Mouse (Mus musculus) testis, adult 2 months (tissue): ENCODE results near the gene Nek11. TPM values are rescaled to one million over a fixed set of nuclear protein-coding genes. Genes with fewer than 3 reads are reported as not detected.
A peak's percentile ranks its signal among the peaks of the same experiment; 100 is the strongest.

Experiments
- H3K27ac ChIP-seq: fragments of 200-500 bp; 2 replicates; pipeline ENCODE4 v1.5.1; 2012; ENCODE audit warnings: low read depth, low read length; ENCODE audit not compliant: control insufficient read depth, insufficient read depth
- H3K27me3 ChIP-seq: fragments of 200-500 bp; 2 replicates; pipeline ENCODE4 v1.6.1; 2012; ENCODE audit warnings: mild to moderate bottlenecking, low read length, moderate library complexity; ENCODE audit not compliant: control insufficient read depth, insufficient read depth
- H3K36me3 ChIP-seq: fragments of 200-500 bp; 2 replicates; pipeline ENCODE4 v1.6.1; 2012; ENCODE audit warnings: mild to moderate bottlenecking, low read length; ENCODE audit not compliant: control insufficient read depth, insufficient read depth
- H3K4me1 ChIP-seq: fragments of 200-500 bp; 2 replicates; pipeline ENCODE4 v1.6.1; 2012; ENCODE audit warnings: low read length; ENCODE audit not compliant: control insufficient read depth, insufficient read depth
- H3K4me3 ChIP-seq: fragments of 200-500 bp; 2 replicates; pipeline ENCODE4 v1.5.1; 2012; ENCODE audit warnings: low read depth, mild to moderate bottlenecking, low read length, moderate library complexity, mixed read lengths; ENCODE audit not compliant: control insufficient read depth
- CTCF ChIP-seq: fragments of 200-500 bp; IDR thresholded peaks from 2 replicates; pipeline ENCODE4 v1.5.1; 2012; ENCODE audit warnings: low read depth, mild to moderate bottlenecking, inconsistent platforms, low read length, moderate library complexity; ENCODE audit not compliant: control insufficient read depth, insufficient read depth, insufficient replicate concordance
- POLR2A ChIP-seq: fragments of 200-500 bp; IDR thresholded peaks from 2 replicates; pipeline ENCODE4 v1.6.1; 2012; ENCODE audit warnings: low read depth, mild to moderate bottlenecking, inconsistent platforms, low read length, moderate library complexity; ENCODE audit not compliant: control insufficient read depth
- polyA plus RNA-seq: library from polyadenylated mRNA; depleted of rRNA; stranded (reverse); fragments of >200 nt; gene quantifications from 2 replicates; pipeline ENCODE4 v1.2.3, GENCODE M21; 2012

Nek11 gene
- polyA plus RNA-seq, 1 experiment, result 10.1 TPM

DNA sequence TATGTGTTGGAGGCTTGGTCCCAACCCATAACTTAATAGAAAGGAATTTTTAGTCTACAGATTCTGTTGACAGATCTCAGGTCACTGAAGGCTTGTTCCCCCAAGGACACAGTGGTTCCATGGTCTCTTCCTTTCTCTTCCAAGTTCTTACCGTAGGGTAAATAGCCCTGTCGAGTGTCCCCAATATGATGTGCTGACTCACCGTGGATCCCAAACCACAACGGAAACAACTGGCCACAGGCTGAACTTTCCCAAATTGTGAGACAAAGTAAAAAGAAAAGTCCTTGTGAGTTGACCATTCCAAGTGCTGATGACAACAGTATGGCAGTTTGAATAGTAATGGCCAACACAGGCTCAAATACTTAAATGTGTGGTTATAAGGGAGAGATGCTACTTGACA is 144.1 kb downstream of the Nek11 start:
- Histone ChIP-seq H3K4me1 (no peaks in the 10 kb centered on the region), H3K4me3 (no peak overlapping the region), H3K27me3 (no peaks in the 10 kb centered on the region), H3K36me3 (no peaks in the 10 kb centered on the region), H3K27ac (no peak overlapping the region)
- no peak for TF ChIP-seq CTCF
- TF ChIP-seq POLR2A, result no peak

DNA sequence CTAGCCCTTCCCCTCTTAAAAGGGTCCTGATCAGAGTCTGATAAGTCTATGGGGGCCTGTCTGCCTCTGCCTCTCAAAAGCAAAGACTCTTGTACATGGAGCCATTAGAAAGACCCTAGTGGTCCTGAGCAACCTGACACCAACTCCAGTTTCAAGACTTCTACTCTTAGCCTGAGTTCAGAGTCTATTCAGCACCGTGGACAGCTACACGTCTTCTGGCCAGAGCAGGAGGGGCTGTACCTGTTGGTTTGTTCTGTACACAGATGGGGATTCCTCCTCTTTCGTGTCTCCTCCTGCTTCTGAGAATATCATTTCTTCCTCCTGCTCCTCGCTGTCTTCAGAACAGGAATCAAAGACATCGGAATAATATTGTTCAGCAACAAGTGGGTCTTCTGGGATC is 151.3 kb downstream of the Nek11 start:
- H3K36me3 ChIP-seq, result no peaks in the 10 kb centered on the region
- H3K4me1 ChIP-seq, result no peaks in the 10 kb centered on the region

DNA sequence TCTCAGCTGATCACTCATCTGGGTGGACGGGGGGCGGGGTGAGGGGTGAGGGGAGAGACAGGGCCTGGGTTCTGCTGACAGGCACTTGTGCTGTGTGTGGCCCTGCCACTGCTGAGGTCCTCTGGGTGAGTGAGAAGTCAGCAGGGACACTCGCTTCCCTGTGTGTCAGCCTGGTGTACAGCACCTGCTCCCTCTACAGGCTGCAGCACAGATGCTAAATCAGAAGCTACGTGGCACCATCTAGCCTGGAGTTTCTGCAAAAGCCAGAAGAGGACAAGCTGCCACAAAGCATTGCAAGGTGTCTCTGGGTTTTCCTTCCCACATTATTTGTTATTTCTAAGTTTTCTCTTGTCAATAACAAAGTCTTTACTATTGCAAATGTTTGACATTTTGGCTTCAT is 180.9 kb downstream of the Nek11 start:
- H3K27me3 ChIP-seq, result no peaks in the 10 kb centered on the region
- no peak overlapping the region for H3K4me3 ChIP-seq
- TF ChIP-seq CTCF (peak; percentile 25; the same call in 1 of the 2 replicates), POLR2A (no peak)
- no peak overlapping the region for H3K27ac ChIP-seq
- H3K36me3 ChIP-seq, result no peaks in the 10 kb centered on the region
- no peaks in the 10 kb centered on the region for H3K4me1 ChIP-seq

More for the DNA sequence above, 151.3 kb downstream of the Nek11 start:
- Histone ChIP-seq H3K27ac (no peak overlapping the region), H3K4me3 (no peak overlapping the region), H3K27me3 (no peaks in the 10 kb centered on the region)
- TF ChIP-seq POLR2A (no peak), CTCF (no peak)

DNA sequence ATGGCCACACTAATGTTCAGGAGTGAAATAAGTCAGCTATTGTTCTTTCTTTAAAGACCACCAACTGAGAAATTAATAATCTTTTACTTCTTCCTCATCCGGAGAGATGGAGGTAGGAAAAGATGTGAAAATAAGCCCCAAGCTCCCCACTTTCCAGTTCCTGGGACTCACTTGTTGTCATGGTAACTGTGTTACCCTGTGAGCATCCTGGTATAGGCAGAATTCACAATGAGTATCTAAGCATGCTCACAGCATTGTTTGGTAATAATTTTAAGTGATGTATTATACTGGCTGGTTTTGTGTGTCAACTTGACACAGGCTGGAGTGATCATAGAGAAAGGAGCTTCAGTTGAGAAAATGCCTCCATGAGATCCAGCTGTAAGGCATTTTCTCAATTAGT is 195.0 kb downstream of the Nek11 start:
- no peaks in the 10 kb centered on the region for H3K36me3 ChIP-seq
- no peaks in the 10 kb centered on the region for H3K4me1 ChIP-seq
- no peak overlapping the region for H3K27ac ChIP-seq
- H3K4me3 ChIP-seq, result no peak overlapping the region; the same call in 1 of the 2 replicates
- no peaks in the 10 kb centered on the region for H3K27me3 ChIP-seq
- TF ChIP-seq CTCF, result no peak
- TF ChIP-seq POLR2A, result no peak

DNA sequence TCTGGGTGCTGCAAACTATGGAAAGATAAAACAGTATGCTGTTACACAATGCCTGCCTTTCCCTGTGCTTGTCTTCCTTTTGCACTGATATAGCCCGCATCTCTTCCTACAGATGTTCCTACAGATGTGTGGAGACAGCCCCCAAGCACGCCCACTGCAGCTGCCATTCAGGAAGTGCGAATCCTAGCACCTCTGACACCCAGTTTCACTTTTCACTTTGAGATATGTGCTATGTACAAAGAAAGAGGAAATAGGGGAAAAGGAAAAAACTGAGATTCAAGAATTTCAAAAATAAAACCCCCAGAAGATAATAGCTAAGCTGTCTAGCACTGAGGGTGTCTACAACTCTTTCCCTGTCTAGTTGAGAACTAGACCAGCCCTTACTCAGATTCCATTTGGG is 208.6 kb downstream of the Nek11 start:
- Histone ChIP-seq H3K36me3 (no peaks in the 10 kb centered on the region), H3K27me3 (no peaks in the 10 kb centered on the region), H3K27ac (no peak overlapping the region), H3K4me3 (no peak overlapping the region), H3K4me1 (no peaks in the 10 kb centered on the region; the same call in 1 of the 2 replicates)
- no peak for TF ChIP-seq CTCF

DNA sequence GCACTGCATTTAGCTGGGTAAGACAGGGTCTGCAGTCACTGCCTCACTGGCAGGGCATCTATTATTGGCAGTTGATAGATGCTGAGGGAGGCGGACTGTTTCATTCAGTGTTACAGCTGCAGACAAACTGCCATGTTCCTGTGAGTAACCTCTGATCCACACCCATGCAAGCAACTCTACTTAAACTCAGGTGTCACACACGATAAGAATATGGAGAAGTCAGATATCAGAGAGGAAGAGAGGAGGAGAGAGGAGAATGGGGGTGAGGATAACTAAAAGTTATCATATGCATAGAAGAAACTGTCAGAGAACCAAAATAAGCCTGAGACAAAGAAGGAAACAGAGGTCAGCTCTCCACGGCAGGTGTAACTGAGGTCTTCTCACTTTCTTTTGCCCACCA is 212.9 kb downstream of the Nek11 start:
- Histone ChIP-seq H3K4me3 (no peak overlapping the region), H3K4me1 (no peaks in the 10 kb centered on the region; the same call in 1 of the 2 replicates), H3K27me3 (no peaks in the 10 kb centered on the region), H3K36me3 (no peaks in the 10 kb centered on the region), H3K27ac (no peak overlapping the region)
- no peak for TF ChIP-seq POLR2A
- TF ChIP-seq CTCF, result no peak

DNA sequence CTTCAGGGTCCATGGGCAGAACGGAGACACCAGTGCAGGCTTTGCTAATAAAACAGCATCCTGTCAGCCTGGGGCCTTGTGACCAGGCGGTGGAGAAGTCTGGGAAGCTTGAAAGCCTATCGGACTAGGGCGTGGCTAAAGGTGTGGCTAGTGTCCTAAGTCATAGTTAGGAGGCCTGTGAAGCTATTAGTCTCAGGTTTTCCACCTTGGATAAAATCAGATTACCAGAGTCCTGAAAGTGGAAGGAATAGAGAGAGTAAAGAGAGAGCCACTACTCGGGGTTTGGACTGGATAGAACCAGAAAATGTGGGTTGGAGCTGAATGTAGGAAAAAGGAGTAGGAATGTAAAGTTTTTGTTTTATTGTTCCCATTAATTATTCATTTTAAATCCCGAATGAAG is 250.3 kb downstream of the Nek11 start, which contains the start of gene 1700080E11Rik:
Gene 1700080E11Rik (minus strand): TSS at position 101 of the 400 bp plus-strand sequence.
- Histone ChIP-seq H3K36me3 (no peaks in the 10 kb centered on the region), H3K4me3 (peak within 1 kb of the TSS; percentile 84), H3K27me3 (no peaks in the 10 kb centered on the region), H3K4me1 (no peaks in the 10 kb centered on the region; the same call in none of the 2 replicates), H3K27ac (no peak within 1 kb of the TSS)
- TF ChIP-seq POLR2A (no peak; the same call in 1 of the 2 replicates), CTCF (no peak)

DNA sequence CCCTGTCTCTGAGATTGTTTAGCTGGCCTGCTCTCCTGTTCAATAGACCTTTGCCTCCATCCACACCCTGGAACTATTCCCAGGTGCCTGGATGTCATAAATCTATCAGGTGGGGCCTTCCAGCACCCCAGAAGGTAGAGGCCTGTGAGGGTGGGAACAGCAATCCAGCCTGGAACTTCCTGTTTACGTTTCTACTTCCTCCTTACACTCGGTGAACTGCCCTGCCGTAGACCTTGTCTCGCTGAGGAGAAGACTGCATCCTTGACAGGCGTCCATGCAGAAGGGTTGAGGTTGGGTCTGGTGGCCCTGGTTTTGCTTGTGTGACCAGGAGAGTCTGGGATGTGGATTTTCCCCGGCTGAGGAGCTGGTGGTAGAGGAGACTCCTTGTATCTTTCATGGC is 256.1 kb downstream of the Nek11 start:
- Histone ChIP-seq H3K4me1 (no peaks in the 10 kb centered on the region), H3K36me3 (no peaks in the 10 kb centered on the region), H3K27ac (no peak overlapping the region), H3K27me3 (no peaks in the 10 kb centered on the region), H3K4me3 (no peak overlapping the region)
- TF ChIP-seq CTCF, result no peak
- TF ChIP-seq POLR2A, result no peak
